Mouse (Mus musculus): ENCODE data around the gene Tap2. TPM values are rescaled to one million over a fixed set of nuclear protein-coding genes. Genes with fewer than 3 reads are reported as not detected.
"Not testable (repeated sequence)": the region's sequence is repeated elsewhere in the genome, so short reads cannot be mapped to it uniquely, and the experiment has no call there.

Tap2 gene
- polyA plus RNA-seq, 1 experiment from 2014 or later, result 1.4 TPM

DNA sequence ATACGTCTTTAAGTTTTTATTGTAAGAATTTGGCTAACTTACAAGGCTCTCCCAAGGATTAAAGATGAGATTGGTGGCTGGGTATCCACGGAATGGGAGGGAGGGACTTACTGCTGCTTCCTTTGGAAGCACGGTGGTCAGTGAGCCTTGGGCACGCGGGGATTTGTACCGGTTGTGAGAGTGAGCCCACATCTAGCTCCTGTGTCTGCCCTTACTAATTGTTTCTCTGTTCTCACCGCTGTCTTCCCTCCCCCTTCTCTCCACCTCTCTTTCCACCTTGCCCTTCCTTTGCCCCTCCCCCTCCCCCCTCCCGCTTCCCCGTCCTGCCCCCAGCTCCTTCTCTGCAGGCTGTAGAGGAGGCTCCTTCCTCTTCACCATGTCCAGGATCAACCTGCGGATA lies 5.1 kb downstream of the Tap2 start:
- DNase-seq (ENCODE audit: low spot score), result no peak
- Histone ChIP-seq H3K27me3 (ENCODE audit: insufficient read depth, poor library complexity, severe bottlenecking) (peaks cover 82% of the 10 kb centered on the region), H3K4me3 (no peak overlapping the region), H3K36me3 (no peaks in the 10 kb centered on the region), H3K9me3 (peaks cover 3% of the 10 kb centered on the region; the same call in 1 of the 2 replicates), H3K27ac (no peak overlapping the region), H3K4me1 (replicated peaks) (peaks cover 19% of the 10 kb centered on the region)
- 22% methylated on average over 10 of the region's 10 CpGs for WGBS

- no peak overlapping the region for H3K27ac ChIP-seq
- peaks cover 17% of the 10 kb centered on the region for H3K4me1 ChIP-seq (replicated peaks)
- 45% methylated on average over 3 of the region's 3 CpGs for WGBS
- DNase-seq (ENCODE audit: low spot score), result no peak
- H3K27me3 ChIP-seq (ENCODE audit: insufficient read depth, poor library complexity, severe bottlenecking), result peaks cover 84% of the 10 kb centered on the region
- peaks cover 3% of the 10 kb centered on the region; the same call in 1 of the 2 replicates for H3K9me3 ChIP-seq
- no peaks in the 10 kb centered on the region for H3K36me3 ChIP-seq
- H3K4me3 ChIP-seq, result no peak overlapping the region
These were observed 6.4 kb downstream of the Tap2 start for GRCm38 (mm10) chr17:34209680-34210079.

DNA sequence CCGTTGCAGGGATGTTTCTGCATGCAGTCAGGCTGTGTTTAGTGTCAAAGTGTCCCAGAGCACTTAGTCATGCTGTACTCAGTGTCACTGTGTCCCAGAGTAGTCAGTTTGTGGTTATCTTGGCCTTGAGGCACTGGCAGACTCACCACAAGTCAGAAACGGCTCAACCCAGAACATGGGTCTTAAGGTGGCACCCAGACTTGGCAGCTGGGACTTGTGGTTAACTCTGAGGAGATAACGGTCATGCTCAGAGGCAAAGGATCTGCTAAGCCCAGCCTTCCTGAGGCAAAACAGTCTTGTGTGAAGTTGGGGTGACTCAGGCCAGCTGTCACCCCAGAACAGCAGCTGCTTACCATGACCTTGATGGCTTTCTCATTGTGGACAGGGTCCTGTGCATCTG lies 7.3 kb downstream of the Tap2 start:
- WGBS, result 77% methylated on average over 3 of the region's 3 CpGs
- Histone ChIP-seq H3K4me3 (no peak overlapping the region), H3K27ac (no peak overlapping the region), H3K4me1 (replicated peaks) (peaks cover 7% of the 10 kb centered on the region), H3K27me3 (ENCODE audit: insufficient read depth, poor library complexity, severe bottlenecking) (peaks cover 84% of the 10 kb centered on the region), H3K36me3 (no peaks in the 10 kb centered on the region), H3K9me3 (peaks cover 3% of the 10 kb centered on the region; the same call in 1 of the 2 replicates)
- no peak for DNase-seq (ENCODE audit: low spot score)

DNA sequence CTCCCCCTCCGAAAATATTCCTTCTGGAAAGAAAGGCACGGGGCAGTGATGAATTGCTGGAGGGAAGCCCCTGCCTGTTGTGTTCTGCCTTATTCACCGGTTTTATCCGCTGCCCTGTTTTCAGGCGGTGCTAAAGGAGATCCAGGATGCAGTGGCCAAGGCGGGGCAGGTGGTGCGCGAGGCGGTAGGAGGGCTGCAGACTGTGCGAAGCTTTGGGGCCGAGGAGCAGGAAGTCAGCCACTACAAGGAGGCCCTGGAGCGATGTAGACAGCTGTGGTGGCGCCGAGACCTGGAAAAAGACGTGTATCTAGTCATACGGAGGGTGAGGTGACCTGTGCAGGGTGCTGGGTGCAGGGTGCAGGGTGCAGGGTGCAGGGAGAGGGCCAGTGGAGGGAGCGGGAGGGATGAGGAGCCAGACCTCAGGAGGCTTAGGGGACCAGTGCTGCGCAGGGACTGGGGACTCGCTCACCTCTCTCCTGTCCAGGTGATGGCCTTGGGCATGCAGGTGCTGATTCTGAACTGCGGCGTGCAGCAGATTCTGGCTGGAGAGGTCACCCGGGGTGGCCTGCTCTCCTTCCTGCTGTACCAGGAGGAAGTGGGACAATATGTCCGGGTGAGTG lies 8.5 kb downstream of the Tap2 start:
- no peak overlapping the region for H3K4me3 ChIP-seq
- no peaks in the 10 kb centered on the region for H3K36me3 ChIP-seq
- H3K9me3 ChIP-seq, result peaks cover 3% of the 10 kb centered on the region; the same call in 1 of the 2 replicates
- DNase-seq (ENCODE audit: low spot score), result no peak
- H3K27ac ChIP-seq, result no peak overlapping the region
- peaks cover 75% of the 10 kb centered on the region for H3K27me3 ChIP-seq (ENCODE audit: insufficient read depth, poor library complexity, severe bottlenecking)
- H3K4me1 ChIP-seq (replicated peaks), result peaks cover 6% of the 10 kb centered on the region; the same call in 1 of the 2 replicates
- 16% methylated on average over 23 of the region's 23 CpGs for WGBS

DNA sequence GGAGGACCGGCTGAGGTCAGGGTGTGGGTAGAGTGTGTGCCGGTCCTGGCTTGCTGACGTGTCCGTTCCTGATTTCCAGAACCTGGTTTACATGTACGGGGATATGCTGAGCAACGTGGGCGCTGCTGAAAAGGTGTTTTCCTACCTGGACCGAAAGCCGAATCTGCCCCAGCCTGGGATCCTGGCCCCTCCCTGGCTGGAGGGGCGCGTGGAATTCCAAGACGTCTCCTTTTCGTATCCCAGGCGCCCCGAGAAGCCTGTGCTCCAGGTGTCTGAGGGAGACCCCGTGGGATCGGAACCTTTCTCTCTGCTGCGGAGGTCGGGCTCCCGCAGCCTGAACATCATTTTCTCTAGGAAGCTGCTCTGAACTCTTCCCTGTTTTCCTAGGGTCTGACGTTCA lies 10.6 kb downstream of the Tap2 start:
- H3K36me3 ChIP-seq, result no peaks in the 10 kb centered on the region
- peaks cover 6% of the 10 kb centered on the region; the same call in 1 of the 2 replicates for H3K4me1 ChIP-seq (replicated peaks)
- no peak overlapping the region for H3K4me3 ChIP-seq
- WGBS, result 43% methylated on average over 21 of the region's 21 CpGs
- H3K9me3 ChIP-seq, result peaks cover 8% of the 10 kb centered on the region
- H3K27me3 ChIP-seq (ENCODE audit: insufficient read depth, poor library complexity, severe bottlenecking), result peaks cover 62% of the 10 kb centered on the region
- no peak overlapping the region for H3K27ac ChIP-seq
- no peak for DNase-seq (ENCODE audit: low spot score)

GRCm38 (mm10) chr17:34215176-34215575 lies 11.8 kb downstream of the Tap2 start:
- no peaks in the 10 kb centered on the region for H3K36me3 ChIP-seq
- no peak overlapping the region for H3K4me3 ChIP-seq
- peaks cover 8% of the 10 kb centered on the region for H3K9me3 ChIP-seq
- H3K27me3 ChIP-seq (ENCODE audit: insufficient read depth, poor library complexity, severe bottlenecking), result peaks cover 58% of the 10 kb centered on the region
- no peak overlapping the region for H3K27ac ChIP-seq
- 83% methylated on average over 12 of the region's 12 CpGs for WGBS
- DNase-seq (ENCODE audit: low spot score), result no peak
- H3K4me1 ChIP-seq (replicated peaks), result peaks cover 6% of the 10 kb centered on the region; the same call in 1 of the 2 replicates

DNA sequence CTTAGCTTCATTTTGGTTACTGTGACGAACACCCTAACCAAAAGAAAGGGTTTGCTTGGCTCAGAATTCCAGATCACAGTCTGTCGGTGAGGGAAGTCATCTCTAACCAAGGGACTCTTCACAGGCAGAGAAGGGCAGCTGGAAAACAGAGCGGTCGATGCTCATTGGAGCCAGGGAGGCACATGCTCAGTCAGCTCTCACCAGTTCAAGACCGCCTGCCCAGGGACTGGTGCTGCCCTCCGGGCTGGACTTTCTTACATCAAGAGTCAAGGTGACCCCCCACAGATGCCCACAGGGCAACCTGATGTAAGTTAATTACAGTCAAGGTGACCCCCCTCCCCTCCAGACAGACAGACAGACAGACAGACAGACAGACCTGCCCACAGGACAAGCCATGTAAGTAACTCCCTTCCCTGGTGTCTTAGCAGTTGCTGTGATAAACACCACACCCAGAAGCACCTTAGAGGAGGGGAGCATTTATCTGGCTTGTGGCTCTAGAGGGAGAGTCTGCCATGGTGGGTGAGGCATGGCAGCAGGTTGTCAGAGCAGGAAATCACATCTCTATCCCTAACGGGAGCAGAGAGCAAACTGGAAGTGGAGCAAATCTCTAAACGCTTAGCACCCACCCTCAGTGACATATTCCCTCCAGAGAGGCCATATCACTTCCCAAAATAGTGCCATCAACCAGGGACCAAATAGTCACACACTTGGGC lies 14.0 kb downstream of the Tap2 start:
- H3K27me3 ChIP-seq (ENCODE audit: insufficient read depth, poor library complexity, severe bottlenecking), result peaks cover 36% of the 10 kb centered on the region
- DNase-seq (ENCODE audit: low spot score), result no peak
- 90% methylated on average over 8 of the region's 8 CpGs for WGBS
- no peak overlapping the region for H3K4me3 ChIP-seq
- peaks cover 8% of the 10 kb centered on the region for H3K9me3 ChIP-seq
- no peaks in the 10 kb centered on the region for H3K4me1 ChIP-seq (replicated peaks)
- no peak overlapping the region for H3K27ac ChIP-seq
- no peaks in the 10 kb centered on the region for H3K36me3 ChIP-seq

GRCm38 (mm10) chr17:34217986-34218385 lies 14.7 kb downstream of the Tap2 start:
- Histone ChIP-seq H3K9me3 (peaks cover 8% of the 10 kb centered on the region), H3K4me3 (no peak overlapping the region), H3K27ac (no peak overlapping the region), H3K4me1 (replicated peaks) (no peaks in the 10 kb centered on the region), H3K27me3 (ENCODE audit: insufficient read depth, poor library complexity, severe bottlenecking) (peaks cover 30% of the 10 kb centered on the region), H3K36me3 (no peaks in the 10 kb centered on the region)
- WGBS, result 94% methylated on average over 5 of the region's 5 CpGs
- no peak for DNase-seq (ENCODE audit: low spot score)

DNA sequence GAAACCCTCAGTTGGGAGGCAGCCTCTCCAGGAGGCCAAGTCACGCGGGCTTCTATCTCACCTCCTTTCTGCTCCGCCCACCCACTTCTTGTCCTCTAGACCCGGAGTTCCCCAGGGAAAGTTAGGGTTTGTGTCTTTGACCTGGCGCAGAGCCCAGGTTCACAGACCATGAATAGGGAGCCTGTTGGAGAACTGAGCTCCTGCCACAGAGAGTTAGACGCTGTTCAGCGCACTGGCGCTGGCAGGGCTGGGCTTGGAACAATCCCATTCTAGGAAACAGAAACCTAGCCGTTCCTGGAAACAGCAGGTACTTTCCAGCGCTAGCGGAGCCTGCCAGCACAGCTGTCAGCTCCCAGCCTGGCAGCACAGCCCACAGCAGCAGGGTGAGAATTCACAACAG lies 15.3 kb downstream of the Tap2 start:
- Histone ChIP-seq H3K4me3 (no peak overlapping the region), H3K27ac (no peak overlapping the region), H3K36me3 (no peaks in the 10 kb centered on the region), H3K9me3 (peaks cover 8% of the 10 kb centered on the region), H3K27me3 (ENCODE audit: insufficient read depth, poor library complexity, severe bottlenecking) (peaks cover 23% of the 10 kb centered on the region), H3K4me1 (replicated peaks) (no peaks in the 10 kb centered on the region)
- WGBS, result 92% methylated on average over 11 of the region's 11 CpGs
- DNase-seq (ENCODE audit: low spot score), result no peak

- H3K4me3 ChIP-seq; H3K36me3 ChIP-seq; DNase-seq (ENCODE audit: low spot score); H3K9me3 ChIP-seq; H3K4me1 ChIP-seq (replicated peaks); H3K27ac ChIP-seq: not testable (repeated sequence)
- peaks cover 19% of the 10 kb centered on the region for H3K27me3 ChIP-seq (ENCODE audit: insufficient read depth, poor library complexity, severe bottlenecking)
- 91% methylated on average over 9 of the region's 11 CpGs for WGBS
These were observed 15.8 kb downstream of the Tap2 start for GRCm38 (mm10) chr17:34219096-34219495.

- H3K4me1 ChIP-seq (replicated peaks); DNase-seq (ENCODE audit: low spot score); H3K4me3 ChIP-seq; H3K27ac ChIP-seq; H3K36me3 ChIP-seq: not testable (repeated sequence)
- H3K9me3 ChIP-seq, result peaks cover 14% of the 10 kb centered on the region
- H3K27me3 ChIP-seq (ENCODE audit: insufficient read depth, poor library complexity, severe bottlenecking), result peaks cover 12% of the 10 kb centered on the region
- 92% methylated on average over 6 of the region's 7 CpGs for WGBS
These were observed 16.5 kb downstream of the Tap2 start for GRCm38 (mm10) chr17:34219801-34220200.

GRCm38 (mm10) chr17:34220401-34220800 lies 17.1 kb downstream of the Tap2 start:
- not testable (repeated sequence) for H3K27ac ChIP-seq; H3K4me3 ChIP-seq; H3K27me3 ChIP-seq (ENCODE audit: insufficient read depth, poor library complexity, severe bottlenecking); H3K4me1 ChIP-seq (replicated peaks); H3K36me3 ChIP-seq; DNase-seq (ENCODE audit: low spot score)
- 93% methylated on average over 8 of the region's 16 CpGs for WGBS
- H3K9me3 ChIP-seq, result peaks cover 20% of the 10 kb centered on the region

- Histone ChIP-seq H3K27me3 (ENCODE audit: insufficient read depth, poor library complexity, severe bottlenecking) (no peaks in the 10 kb centered on the region), H3K4me1 (replicated peaks) (no peaks in the 10 kb centered on the region), H3K9me3 (peaks cover 13% of the 10 kb centered on the region), H3K4me3 (no peak overlapping the region), H3K36me3 (no peaks in the 10 kb centered on the region), H3K27ac (no peak overlapping the region)
- WGBS, result 94% methylated on average over 3 of the region's 3 CpGs
- no peak for DNase-seq (ENCODE audit: low spot score)
These were observed 21.5 kb downstream of the Tap2 start for GRCm38 (mm10) chr17:34224816-34225215.

Measured in hindbrain, embryonic 10.5 days (tissue).